Mouse (Mus musculus) forebrain, embryonic 14.5 days (tissue): ENCODE measurements around the gene Arrdc2. TPM values are rescaled to one million over a fixed set of nuclear protein-coding genes. Genes with fewer than 3 reads are reported as not detected.

Experiments
- ATAC-seq: fragments of 200-750 bp; cut with Nextera tagmentation; 2 replicates; pipeline ENCODE4 v1.8.0; 2017; ENCODE audit warnings: mild to moderate bottlenecking, moderate library complexity
- DNase-seq: peaks from one replicate; pipeline ENCODE4 v3.0.0-alpha.2; 2015; ENCODE audit warnings: low spot score
- H3K27ac ChIP-seq: fragments of 300-500 bp; sonication (generic); 2 replicates; pipeline ENCODE4 v1.5.1; 2014; ENCODE audit warnings: low read depth, mild to moderate bottlenecking, control low read depth, low read length, moderate library complexity
- H3K27me3 ChIP-seq: fragments of 300-500 bp; sonication (generic); replicated peaks from 2 replicates; pipeline ENCODE4 v1.6.1; 2014; ENCODE audit warnings: low read length, control low read depth, mixed read lengths; ENCODE audit not compliant: control insufficient read depth, insufficient read depth
- H3K36me3 ChIP-seq: fragments of 300-500 bp; sonication (generic); 2 replicates; pipeline ENCODE4 v1.6.1; 2014; ENCODE audit warnings: low read length, control low read depth; ENCODE audit not compliant: control insufficient read depth, insufficient read depth
- H3K4me1 ChIP-seq: fragments of 300-500 bp; sonication (generic); 2 replicates; pipeline ENCODE4 v1.6.1; 2014; ENCODE audit warnings: antibody characterized with exemption, low read length, control low read depth; ENCODE audit not compliant: control insufficient read depth, insufficient read depth
- H3K4me2 ChIP-seq: fragments of 300-500 bp; sonication (generic); 2 replicates; pipeline ENCODE4 v1.6.1; 2014; ENCODE audit warnings: mild to moderate bottlenecking, control low read depth, low read length
- H3K4me3 ChIP-seq: fragments of 300-500 bp; sonication (generic); 2 replicates; pipeline ENCODE4 v1.5.1; 2014; ENCODE audit warnings: low read depth, low read length, control low read depth
- H3K9ac ChIP-seq: fragments of 300-500 bp; sonication (generic); 2 replicates; pipeline ENCODE4 v1.6.1; 2014; ENCODE audit warnings: mild to moderate bottlenecking, low read length, control low read depth, moderate library complexity
- H3K9me3 ChIP-seq: fragments of 300-500 bp; sonication (generic); replicated peaks from 2 replicates; pipeline ENCODE4 v1.6.1; 2016; ENCODE audit warnings: low read length, control low read depth, mixed read lengths; ENCODE audit not compliant: control insufficient read depth
- WGBS: fragments of 180-500 bp; shearing (Covaris S2); extraction: QIAGEN DNeasy Blood & Tissue Kit; methylation state at CpG from one replicate; pipeline ENCODE4 v1.1.7; 2014; 5-methylcytosine and 5-hydroxymethylcytosine counted together
- polyA plus RNA-seq: library from polyadenylated mRNA; unstranded; fragments of >200 nt; fragmentation: Nextera tagmentation; extraction: Ambion mirVana; gene quantifications from 2 replicates; pipeline ENCODE4 v1.2.1, GENCODE M21; 2014

Arrdc2 gene
- 6.8 and 7.4 TPM in 2 replicates for polyA plus RNA-seq

- H3K9ac ChIP-seq: peak within 1 kb of the TSS; percentile 78
- WGBS: 2% methylated on average over 55 of the region's 55 CpGs
- DNase-seq: peak; percentile 100
- no peaks in the 10 kb centered on the region for H3K9me3 ChIP-seq
- ATAC-seq: peak; percentile 97
- H3K36me3 ChIP-seq: 0 out of 2 replicates have a peak, but pooled peaks cover 2% of the 10 kb centered on the region
- H3K27ac ChIP-seq: peak within 1 kb of the TSS; percentile 70
- H3K4me1 ChIP-seq: peaks cover 5% of the 10 kb centered on the region; the same call in 1 of the 2 replicates
- H3K4me3 ChIP-seq: peak within 1 kb of the TSS; percentile 60
- peak within 1 kb of the TSS; percentile 79 for H3K4me2 ChIP-seq
- H3K27me3 ChIP-seq: no peaks in the 10 kb centered on the region
These were observed at the start of gene Arrdc2 for GRCm38 (mm10) chr8:70839408-70840351. Gene Arrdc2, minus strand, starts transcription at chr8:70839720.

DNA sequence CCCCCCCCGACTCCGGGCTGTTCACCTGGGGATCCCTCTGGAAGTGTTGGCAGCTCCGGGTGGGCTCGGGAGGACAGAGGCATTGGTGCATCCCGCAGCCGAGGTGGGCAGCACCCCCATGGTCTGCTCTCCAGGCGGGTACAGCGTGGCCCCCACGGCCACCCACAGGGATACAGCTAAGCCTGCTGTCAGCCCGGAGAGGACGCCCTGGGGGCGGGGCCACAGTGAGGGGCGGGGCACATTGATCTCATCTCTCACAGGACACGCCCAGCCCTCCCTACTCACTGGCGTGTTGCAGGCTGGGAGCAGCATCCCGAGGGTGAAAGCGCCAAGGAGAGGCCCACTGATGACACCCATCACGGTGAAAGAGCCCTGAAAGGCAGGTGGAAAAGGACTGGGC, 48.1 kb upstream of the Arrdc2 start:
- WGBS: 5% methylated on average over 15 of the region's 18 CpGs
- no peak overlapping the region for H3K27ac ChIP-seq
- peak; percentile 48 for DNase-seq
- no peaks in the 10 kb centered on the region for H3K9me3 ChIP-seq
- H3K36me3 ChIP-seq: no peaks in the 10 kb centered on the region
- peaks cover 2% of the 10 kb centered on the region; the same call in 1 of the 2 replicates for H3K4me1 ChIP-seq
- no peak overlapping the region for H3K4me3 ChIP-seq
- peaks cover 24% of the 10 kb centered on the region for H3K27me3 ChIP-seq
- ATAC-seq: peak; percentile 37
- 0 out of 2 replicates have a peak overlapping the region, but pooled peaks have one; percentile 32 for H3K9ac ChIP-seq
- H3K4me2 ChIP-seq: peak overlapping the region; percentile 30; the same call in 1 of the 2 replicates

- no peak overlapping the region for H3K4me3 ChIP-seq
These were observed 46.1 kb upstream of the Arrdc2 start for GRCm38 (mm10) chr8:70885612-70886011.

DNA sequence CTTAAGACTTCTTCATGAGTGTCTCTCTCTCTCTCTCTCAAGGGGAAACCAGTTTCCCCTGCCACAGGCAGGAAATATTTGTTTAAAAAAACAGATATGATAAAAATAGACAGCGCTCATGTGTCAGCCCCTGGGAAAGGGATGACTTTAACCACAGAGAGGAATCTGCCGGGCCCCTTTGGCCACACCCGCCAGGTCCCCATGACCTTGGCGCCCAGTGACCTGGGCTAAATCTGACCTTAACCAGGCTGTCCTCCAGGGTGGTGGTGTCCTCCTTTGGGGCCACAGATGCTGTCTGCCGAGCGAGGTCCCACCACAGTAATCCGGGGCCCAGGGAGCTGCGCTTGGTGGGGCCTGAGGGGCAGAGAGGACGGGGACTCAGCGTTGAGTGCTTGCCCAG, 45.2 kb upstream of the Arrdc2 start:
- Histone ChIP-seq H3K4me1 (no peaks in the 10 kb centered on the region), H3K36me3 (no peaks in the 10 kb centered on the region), H3K4me2 (no peak overlapping the region), H3K9me3 (no peaks in the 10 kb centered on the region), H3K9ac (no peak overlapping the region), H3K27ac (no peak overlapping the region), H3K4me3 (no peak overlapping the region), H3K27me3 (no peaks in the 10 kb centered on the region)
- DNase-seq: no peak
- ATAC-seq: no peak
- 89% methylated on average over 10 of the region's 10 CpGs for WGBS

More at GRCm38 (mm10) chr8:70885612-70886011, 46.1 kb upstream of the Arrdc2 start:
- H3K9me3 ChIP-seq: no peaks in the 10 kb centered on the region
- peaks cover 3% of the 10 kb centered on the region for H3K27me3 ChIP-seq
- no peak for ATAC-seq
- DNase-seq: no peak
- WGBS: 15% methylated on average over 12 of the region's 12 CpGs
- H3K4me2 ChIP-seq: no peak overlapping the region
- no peak overlapping the region for H3K9ac ChIP-seq
- H3K4me1 ChIP-seq: no peaks in the 10 kb centered on the region
- no peak overlapping the region for H3K27ac ChIP-seq
- H3K36me3 ChIP-seq: no peaks in the 10 kb centered on the region

DNA sequence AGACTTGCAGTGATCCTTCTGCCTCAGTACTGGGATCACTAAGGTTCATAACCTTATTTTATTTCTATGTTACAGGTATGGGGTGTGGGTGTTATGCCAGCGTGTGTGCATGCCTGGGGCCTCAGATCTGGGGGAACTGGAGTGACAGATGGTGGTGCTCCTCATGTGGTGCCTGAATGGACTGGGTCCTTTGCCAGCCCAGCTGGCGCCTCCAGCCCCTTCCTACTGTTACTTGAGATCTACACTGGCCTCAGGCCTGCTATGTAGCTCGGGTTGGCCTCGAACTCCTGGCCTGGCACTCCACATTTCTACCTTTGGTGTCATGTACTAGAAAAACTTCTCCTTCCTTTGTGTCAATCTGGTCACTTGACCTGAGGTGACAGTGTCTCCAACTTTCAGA, 44.7 kb upstream of the Arrdc2 start:
- DNase-seq (no peak), ATAC-seq (no peak)
- no peaks in the 10 kb centered on the region for H3K27me3 ChIP-seq
- no peak overlapping the region for H3K4me3 ChIP-seq
- H3K4me1 ChIP-seq: no peaks in the 10 kb centered on the region; the same call in 1 of the 2 replicates
- H3K4me2 ChIP-seq: no peak overlapping the region
- H3K9ac ChIP-seq: no peak overlapping the region
- no peaks in the 10 kb centered on the region for H3K36me3 ChIP-seq
- H3K9me3 ChIP-seq: no peaks in the 10 kb centered on the region
- WGBS: 82% methylated on average over 4 of the region's 4 CpGs
- H3K27ac ChIP-seq: no peak overlapping the region

GRCm38 (mm10) chr8:70880546-70880945, 41.0 kb upstream of the Arrdc2 start:
- no peak for ATAC-seq

GRCm38 (mm10) chr8:70880126-70880525, 40.6 kb upstream of the Arrdc2 start:
- Histone ChIP-seq H3K4me1 (no peaks in the 10 kb centered on the region; the same call in 1 of the 2 replicates), H3K4me3 (no peak overlapping the region), H3K27me3 (no peaks in the 10 kb centered on the region), H3K36me3 (no peaks in the 10 kb centered on the region), H3K4me2 (no peak overlapping the region), H3K9me3 (no peaks in the 10 kb centered on the region), H3K27ac (no peak overlapping the region), H3K9ac (no peak overlapping the region)
- WGBS: 9% methylated on average over 4 of the region's 4 CpGs
- no peak for DNase-seq
- peak; percentile 43; the same call in 1 of the 2 replicates for ATAC-seq

More at GRCm38 (mm10) chr8:70880546-70880945, 41.0 kb upstream of the Arrdc2 start:
- Histone ChIP-seq H3K9me3 (no peaks in the 10 kb centered on the region), H3K27me3 (no peaks in the 10 kb centered on the region), H3K4me1 (no peaks in the 10 kb centered on the region; the same call in 1 of the 2 replicates), H3K4me2 (no peak overlapping the region), H3K27ac (no peak overlapping the region), H3K4me3 (no peak overlapping the region), H3K9ac (no peak overlapping the region), H3K36me3 (no peaks in the 10 kb centered on the region)
- 28% methylated on average over 11 of the region's 11 CpGs for WGBS
- DNase-seq: no peak

GRCm38 (mm10) chr8:70879500-70879899, 40.0 kb upstream of the Arrdc2 start:
- H3K4me2 ChIP-seq: no peak overlapping the region
- no peak overlapping the region for H3K27ac ChIP-seq
- WGBS: 49% methylated on average over 4 of the region's 4 CpGs
- no peak for ATAC-seq
- H3K4me1 ChIP-seq: no peaks in the 10 kb centered on the region; the same call in 1 of the 2 replicates
- H3K4me3 ChIP-seq: no peak overlapping the region
- no peaks in the 10 kb centered on the region for H3K9me3 ChIP-seq
- no peaks in the 10 kb centered on the region for H3K36me3 ChIP-seq
- no peaks in the 10 kb centered on the region for H3K27me3 ChIP-seq
- H3K9ac ChIP-seq: no peak overlapping the region
- no peak for DNase-seq

DNA sequence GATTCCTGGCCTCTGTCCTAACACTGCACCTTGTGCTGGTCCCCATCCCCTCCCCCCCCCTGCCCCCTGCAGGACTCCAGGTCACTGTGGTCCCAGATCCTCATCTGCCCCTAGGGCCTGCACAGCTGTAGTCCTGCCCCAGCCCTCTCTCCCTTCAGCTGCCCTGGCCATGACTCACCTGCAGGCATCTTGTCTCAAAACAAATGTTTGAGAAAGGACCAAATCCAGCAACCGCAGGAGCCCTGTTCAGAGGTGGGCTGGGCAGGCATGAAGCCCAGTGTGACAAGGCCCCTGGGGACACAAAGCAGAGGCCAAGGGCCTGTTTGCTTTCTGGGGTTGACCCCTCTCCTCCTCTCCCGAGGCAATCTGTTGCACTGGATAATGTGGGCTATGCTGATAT, 38.7 kb upstream of the Arrdc2 start:
- H3K9ac ChIP-seq: no peak overlapping the region
- H3K4me3 ChIP-seq: no peak overlapping the region
- H3K27ac ChIP-seq: no peak overlapping the region
- WGBS: 56% methylated on average over 2 of the region's 2 CpGs
- no peaks in the 10 kb centered on the region for H3K9me3 ChIP-seq
- DNase-seq (no peak), ATAC-seq (no peak)
- H3K27me3 ChIP-seq: no peaks in the 10 kb centered on the region
- no peaks in the 10 kb centered on the region; the same call in 1 of the 2 replicates for H3K4me1 ChIP-seq
- no peaks in the 10 kb centered on the region for H3K36me3 ChIP-seq
- no peak overlapping the region for H3K4me2 ChIP-seq
